Mouse (Mus musculus) testis, postnatal 14 days (tissue): ENCODE measurements around the gene Ppp2r2c.

Source experiments
- DNase-seq: peaks from one replicate; pipeline ENCODE4 v3.0.0; 2021; ENCODE audit warnings: low spot score

Gene Ppp2r2c

GRCm38 (mm10) chr5:36897999-36898398, 29.7 kb downstream of the Ppp2r2c start:
- no peak for DNase-seq

- no peak for DNase-seq
Observed at GRCm38 (mm10) chr5:36898415-36899109, 30.2 kb downstream of the Ppp2r2c start.

- no peak for DNase-seq
Observed at GRCm38 (mm10) chr5:36899392-36899791, 31.1 kb downstream of the Ppp2r2c start.

- DNase-seq: peak; percentile 77
Observed at GRCm38 (mm10) chr5:36900189-36900619, 31.9 kb downstream of the Ppp2r2c start.

- DNase-seq: no peak
Observed at GRCm38 (mm10) chr5:36902807-36903206, 34.5 kb downstream of the Ppp2r2c start.

GRCm38 (mm10) chr5:36904131-36904530, 35.8 kb downstream of the Ppp2r2c start:
- DNase-seq: no peak

- no peak for DNase-seq
Observed at GRCm38 (mm10) chr5:36904703-36905102, 36.4 kb downstream of the Ppp2r2c start.

- DNase-seq: no peak
Observed at GRCm38 (mm10) chr5:36905216-36905615, 36.9 kb downstream of the Ppp2r2c start.

- no peak for DNase-seq
Observed at GRCm38 (mm10) chr5:36907695-36908094, 39.4 kb downstream of the Ppp2r2c start.

- no peak for DNase-seq
Observed at GRCm38 (mm10) chr5:36909545-36909944, 41.2 kb downstream of the Ppp2r2c start.

GRCm38 (mm10) chr5:36910980-36911379, 42.7 kb downstream of the Ppp2r2c start:
- no peak for DNase-seq

GRCm38 (mm10) chr5:36911759-36912352, 43.5 kb downstream of the Ppp2r2c start:
- no peak for DNase-seq

- DNase-seq: no peak
Observed at GRCm38 (mm10) chr5:36912602-36913310, 44.4 kb downstream of the Ppp2r2c start.

GRCm38 (mm10) chr5:36915256-36915655, 46.9 kb downstream of the Ppp2r2c start:
- no peak for DNase-seq

GRCm38 (mm10) chr5:36916581-36916980, 48.3 kb downstream of the Ppp2r2c start:
- no peak for DNase-seq

- no peak for DNase-seq
Observed at GRCm38 (mm10) chr5:36917245-36917644, 48.9 kb downstream of the Ppp2r2c start.

- no peak for DNase-seq
Observed at GRCm38 (mm10) chr5:36918016-36918415, 49.7 kb downstream of the Ppp2r2c start.

GRCm38 (mm10) chr5:36920072-36920471, 51.8 kb downstream of the Ppp2r2c start:
- no peak for DNase-seq

GRCm38 (mm10) chr5:36921871-36922270, 53.6 kb downstream of the Ppp2r2c start:
- DNase-seq: no peak

GRCm38 (mm10) chr5:36922811-36923210, 54.5 kb downstream of the Ppp2r2c start:
- no peak for DNase-seq

- no peak for DNase-seq
Observed at GRCm38 (mm10) chr5:36923826-36924700, 55.8 kb downstream of the Ppp2r2c start.

GRCm38 (mm10) chr5:36928701-36929100, 60.4 kb downstream of the Ppp2r2c start:
- DNase-seq: no peak
